Mouse (Mus musculus) embryo, embryonic 10.5 days (tissue): Measurements from ENCODE around the gene Cenpn.

Experiments used
- DNase-seq: peaks from one replicate; pipeline ENCODE4 v3.0.0-alpha.2; 2015; ENCODE audit warnings: low spot score

Gene Cenpn

DNA sequence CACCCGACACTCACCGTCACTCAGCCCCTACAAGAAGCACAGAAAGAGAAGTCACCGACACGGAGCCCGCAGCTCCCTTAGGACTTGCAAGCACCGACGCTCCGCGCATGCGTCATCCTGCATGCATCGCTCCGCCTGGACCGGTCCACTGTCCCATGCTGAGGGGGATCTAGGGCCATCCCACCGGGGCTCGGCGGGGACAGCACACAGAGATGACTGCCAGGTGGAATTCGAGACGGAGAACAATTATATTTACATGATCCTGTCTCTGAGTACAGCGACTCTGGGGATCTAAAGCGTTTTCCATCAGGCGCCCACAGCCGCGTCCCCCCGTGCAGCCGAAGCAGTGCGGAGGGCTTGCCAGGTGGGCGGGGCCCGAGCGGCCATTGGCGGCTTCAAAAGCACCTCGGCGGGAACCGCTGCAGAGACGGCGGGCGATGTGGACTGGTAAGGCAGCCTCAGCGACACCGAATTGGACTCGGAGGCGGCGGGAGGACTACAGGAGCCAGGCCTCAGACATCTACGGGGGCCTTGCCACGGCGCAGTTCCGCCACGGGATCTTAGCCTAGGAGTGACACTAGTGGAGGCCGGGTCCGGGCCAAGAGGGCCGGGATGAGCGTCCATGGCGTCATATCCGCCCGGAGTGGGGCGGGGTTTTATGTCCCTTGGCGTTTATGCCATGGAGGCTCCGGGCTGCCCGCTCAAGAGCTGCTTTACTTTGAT is at the start of gene Cenpn, which contains the start of gene Cmc2:
Gene Cenpn, plus strand, starts transcription at position 394 of the 723 bp plus-strand sequence.
Gene Cmc2, minus strand, starts transcription at position 119 of the 723 bp plus-strand sequence.
- DNase-seq: peak; percentile 96

DNA sequence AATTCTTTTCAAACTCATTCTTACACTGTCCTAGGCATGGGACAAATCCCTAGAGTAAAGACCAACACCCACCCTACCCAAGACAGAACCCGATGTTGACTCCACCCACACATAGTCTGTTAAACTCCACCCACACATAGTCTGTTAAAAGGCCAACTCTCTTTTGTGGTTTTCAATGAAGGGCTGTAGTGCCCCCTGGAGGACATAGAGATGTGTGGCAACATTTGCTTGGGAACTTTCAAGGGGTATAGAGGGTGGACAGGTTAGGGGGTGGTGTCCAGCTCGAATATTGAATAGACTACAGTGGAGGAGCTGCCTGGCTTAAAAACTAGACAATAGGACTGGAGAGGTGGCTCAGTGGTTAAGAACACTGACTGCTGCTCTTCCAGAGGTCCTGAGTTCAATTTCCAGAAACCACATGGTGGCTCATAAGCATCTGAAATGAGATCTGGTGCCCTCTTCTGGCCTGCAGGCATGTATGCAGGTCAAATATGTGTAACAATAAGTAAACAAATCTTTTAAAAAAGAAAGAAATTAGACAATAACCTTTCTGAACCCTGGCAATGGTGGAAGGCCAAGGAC is 48.7 kb upstream of the Cenpn start:
- peak; percentile 51 for DNase-seq

DNA sequence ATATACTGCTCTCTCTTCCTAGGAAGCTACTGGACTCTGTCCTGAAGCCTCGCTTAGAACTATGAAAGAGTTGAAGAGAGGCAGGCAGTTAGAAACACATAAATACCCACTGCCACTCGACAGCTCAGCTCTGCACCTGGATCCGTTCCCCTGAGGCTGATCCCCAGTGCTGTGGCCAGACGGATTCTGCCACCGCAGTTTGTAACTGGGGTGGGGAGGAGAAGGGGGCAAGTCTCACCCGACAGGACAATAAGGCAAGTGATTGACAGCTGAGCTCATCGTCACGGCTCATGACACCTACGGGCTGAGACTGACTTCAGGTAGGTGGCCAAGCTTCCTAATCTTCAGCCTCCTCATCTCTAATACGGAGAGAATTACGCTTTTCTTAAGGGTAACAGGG is 47.9 kb upstream of the Cenpn start:
- DNase-seq: no peak

DNA sequence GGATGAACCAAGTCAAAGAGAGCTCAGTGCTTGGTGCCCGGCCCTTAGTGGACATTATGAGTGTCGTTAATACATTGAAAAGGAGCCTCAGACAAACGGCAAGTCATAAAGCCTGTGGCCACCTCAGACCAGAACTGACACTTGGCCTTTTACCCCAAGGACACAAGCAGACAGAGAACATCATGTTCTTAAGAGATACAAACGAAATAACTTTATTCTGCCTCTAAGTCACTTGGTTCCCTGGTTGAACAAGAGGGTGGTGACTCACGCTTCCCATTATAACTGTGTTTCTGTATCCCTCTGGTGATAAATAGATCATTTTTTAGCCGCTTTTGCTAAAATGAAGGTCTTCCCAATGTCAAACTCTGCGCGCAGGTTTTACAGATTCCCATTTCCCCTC is 47.5 kb upstream of the Cenpn start:
- DNase-seq: no peak

DNA sequence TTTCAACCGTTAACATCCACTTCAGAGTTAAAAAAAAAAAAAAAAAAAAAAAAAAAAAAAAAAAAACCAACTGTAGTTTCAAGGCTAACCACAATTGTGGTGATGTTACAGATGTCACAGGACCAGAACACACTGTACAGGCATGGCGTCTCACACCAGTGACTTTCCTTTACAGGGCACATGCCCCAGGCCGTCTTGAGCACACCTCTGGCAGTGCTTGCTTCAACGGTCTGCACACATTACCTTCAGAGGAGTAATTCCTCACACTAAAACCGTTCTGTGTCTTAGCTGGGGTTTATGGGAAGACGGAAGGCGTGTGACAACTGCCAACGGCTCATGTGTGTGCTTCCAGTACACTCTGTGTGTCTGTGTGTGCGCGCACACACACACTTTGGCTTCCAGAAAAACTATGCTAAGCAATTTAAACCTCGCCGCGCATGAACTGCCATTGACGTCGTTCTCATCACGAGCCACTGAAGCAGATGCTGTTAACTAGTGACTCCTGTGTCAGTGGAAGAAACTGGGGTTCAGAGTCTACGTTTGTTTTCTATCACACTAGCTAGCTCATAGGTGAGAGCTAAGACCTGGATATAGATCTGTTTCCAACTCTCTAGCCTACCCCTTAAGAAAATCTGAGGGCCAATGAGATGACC is 45.6 kb upstream of the Cenpn start:
- DNase-seq: no peak

DNA sequence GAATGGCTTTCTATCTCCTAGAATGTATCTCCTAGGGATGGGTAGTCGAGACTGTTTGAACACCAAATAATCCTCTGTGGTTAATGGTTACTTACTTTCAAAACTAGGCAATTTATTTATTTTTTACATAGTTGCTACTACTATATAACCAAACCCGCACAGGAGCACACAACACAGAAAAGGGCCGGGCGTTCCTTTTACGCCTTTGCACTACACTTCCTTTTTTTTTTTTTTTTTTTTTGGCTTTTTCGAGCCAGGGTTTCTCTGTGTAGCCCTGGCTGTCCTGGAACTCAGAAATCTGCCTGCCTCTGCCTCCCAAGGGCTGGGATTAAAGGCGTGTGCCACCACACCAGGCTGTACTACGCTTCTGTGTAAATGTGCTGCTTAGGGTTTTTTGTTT is 40.1 kb upstream of the Cenpn start:
- DNase-seq: no peak

DNA sequence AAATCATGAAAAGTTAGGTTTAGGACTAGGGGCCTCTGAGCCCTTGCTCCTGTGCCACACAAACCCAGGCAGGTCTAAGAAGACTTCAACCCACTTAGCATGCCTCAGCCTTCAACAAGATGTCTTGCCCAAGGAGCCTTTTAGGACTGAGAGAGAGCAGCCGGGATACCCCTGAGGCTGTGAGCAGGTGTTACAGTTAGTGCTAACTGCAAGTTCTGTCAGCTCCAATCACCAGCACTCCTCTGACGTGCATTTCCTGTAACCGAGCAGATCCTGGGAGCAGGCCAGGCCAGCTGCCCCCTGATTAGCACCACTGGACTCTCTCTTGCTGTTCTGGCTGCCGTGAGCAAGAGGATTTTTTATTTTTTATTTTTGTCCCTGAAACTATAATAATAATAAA is 33.7 kb upstream of the Cenpn start:
- no peak for DNase-seq

DNA sequence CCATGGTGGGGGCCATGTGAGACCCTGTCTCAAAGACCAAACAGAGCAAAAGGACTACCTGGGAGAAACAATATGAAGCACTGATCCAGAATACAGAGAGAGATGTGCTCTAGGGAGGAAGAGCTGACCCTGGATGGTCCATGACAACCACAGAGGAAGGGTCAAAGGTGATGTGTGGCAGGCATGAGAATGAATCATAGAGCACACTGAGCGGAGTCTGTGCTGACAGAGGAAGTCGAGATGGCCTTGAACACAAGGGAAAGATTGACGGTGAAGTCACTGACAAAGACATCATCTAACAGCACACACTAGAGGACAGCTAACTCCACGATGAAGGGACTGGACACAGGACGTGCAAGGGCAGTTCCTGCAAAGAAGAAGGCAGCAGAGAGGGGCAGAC is 30.1 kb upstream of the Cenpn start:
- no peak for DNase-seq

DNA sequence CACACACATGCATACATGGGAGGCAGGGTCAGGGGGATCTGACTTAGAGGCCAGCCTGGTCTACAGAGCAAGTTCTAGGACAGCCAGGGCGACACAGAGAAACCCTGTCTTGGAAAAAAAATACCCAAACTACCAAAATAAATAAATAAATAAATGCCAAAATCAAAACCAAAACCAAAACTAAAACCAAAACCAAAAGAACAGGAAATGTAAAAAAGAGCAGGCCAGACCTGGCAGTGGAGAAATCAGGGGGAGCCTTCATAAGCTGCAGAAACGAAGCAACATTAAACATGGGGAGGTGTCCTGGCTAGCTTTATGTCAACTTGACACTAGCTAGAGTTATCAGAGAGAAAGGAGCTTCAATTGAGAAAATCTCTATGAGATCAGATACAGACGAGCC is 29.4 kb upstream of the Cenpn start:
- no peak for DNase-seq

DNA sequence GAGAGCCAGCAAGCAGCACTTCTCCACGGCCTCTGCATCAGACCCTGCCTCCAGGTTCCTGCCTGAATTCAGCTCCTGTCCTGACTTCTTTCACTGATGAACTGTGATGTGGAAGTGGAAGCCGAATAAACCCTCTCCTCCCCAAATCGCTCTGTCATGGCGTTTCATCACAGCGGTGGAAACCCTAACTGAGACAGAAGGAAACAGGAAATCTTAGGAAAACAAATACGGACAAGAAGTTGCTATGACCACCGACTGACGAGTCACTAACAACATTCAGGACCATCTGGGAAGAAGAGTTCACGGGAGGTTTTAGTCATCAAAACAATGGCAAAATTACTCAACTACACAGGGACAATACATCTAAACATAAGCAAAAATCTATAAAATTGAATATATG is 28.9 kb upstream of the Cenpn start:
- no peak for DNase-seq

DNA sequence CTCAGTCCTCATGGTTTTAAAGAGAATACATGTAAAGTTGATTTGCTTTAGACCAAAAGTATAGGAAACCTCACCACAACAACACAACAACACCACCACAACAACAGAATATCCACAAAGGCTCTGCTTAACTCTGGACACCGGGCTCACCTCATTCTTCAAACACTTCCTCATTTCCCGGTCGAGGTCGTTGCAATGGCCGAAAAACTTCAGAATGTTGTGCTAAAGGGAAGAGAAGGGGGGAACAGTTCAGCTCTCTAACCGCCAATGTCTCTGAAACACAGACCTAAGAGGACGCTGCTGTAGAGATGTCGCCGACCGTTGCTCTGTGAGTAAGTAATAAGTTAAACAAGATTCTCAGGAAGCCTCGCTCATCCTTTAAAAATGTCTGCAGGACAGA is 27.6 kb upstream of the Cenpn start:
- DNase-seq: no peak

DNA sequence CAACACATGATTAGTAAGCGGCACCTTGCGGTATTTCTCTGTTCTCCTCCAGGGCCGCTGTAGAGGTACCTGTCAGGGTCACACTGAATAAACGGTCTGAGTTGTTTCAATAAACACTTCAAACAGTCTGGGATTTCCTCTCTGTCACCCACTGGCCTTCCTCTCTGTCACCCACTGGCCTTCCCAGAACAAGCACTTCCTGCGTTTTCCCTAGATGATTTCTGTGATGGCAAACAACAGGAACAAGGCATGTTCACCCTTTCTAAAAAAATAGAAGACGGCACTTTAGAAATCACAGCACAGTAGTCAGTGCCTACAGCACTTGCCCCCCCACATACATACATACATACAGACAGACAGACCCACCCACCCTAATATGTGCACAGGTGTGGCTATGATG is 26.0 kb upstream of the Cenpn start:
- DNase-seq: no peak

DNA sequence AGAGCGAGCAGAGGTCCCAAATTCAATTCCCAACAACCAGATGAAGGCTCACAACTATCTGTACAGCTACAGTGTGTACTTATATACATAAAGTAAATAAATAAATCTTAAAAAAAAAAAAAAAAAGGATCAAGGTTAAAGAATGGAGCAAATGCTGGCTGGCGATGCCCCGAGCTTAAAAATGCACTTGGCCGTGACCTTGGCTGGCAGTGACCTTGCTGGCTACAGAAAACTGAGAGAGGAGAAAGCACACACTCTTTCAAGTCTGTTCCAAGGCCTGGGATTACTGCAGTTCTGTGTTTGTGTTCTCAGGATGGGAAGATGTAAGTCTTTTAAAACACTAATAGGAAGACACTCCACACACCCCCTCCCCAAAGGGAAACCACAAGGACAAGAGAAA is 16.8 kb upstream of the Cenpn start:
- DNase-seq: no peak

DNA sequence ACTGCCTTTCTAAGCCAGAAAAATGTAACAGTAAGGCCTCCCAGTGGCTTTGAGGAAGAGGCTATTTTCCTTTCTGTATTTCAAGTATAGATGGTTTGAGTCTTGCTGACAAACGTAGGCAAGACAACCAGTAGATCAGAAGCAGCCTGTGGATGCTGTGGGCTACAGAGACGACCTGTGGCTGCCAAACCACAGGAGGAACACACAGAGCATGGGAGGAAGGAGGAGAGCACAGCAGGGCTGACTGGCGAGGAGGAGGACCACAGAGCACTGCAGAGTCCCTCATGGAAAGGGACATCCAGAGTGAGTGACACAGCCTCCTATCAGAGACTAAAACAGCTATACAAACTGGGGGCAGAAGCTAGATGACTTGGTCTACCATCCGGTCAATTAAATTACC is 16.3 kb upstream of the Cenpn start:
- DNase-seq: no peak

DNA sequence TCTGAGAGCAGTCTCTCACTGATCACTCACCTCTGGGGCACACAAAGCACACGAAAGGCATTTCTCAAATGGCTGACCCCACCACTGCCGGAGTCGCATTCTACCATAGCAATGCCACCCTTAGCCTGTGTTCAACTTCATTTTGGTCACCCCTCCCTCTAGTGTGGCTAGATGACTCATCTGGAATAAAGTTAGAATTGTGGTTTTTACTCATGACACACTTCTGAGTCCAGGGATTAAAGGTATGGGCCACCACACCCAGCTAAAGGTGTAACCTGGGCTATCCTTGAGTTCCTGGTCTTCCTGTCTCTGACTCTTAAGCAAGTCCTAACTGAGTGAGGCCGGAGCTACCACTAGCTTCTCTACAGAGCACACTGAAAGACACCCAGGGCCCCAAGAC is 15.7 kb upstream of the Cenpn start:
- DNase-seq: no peak

DNA sequence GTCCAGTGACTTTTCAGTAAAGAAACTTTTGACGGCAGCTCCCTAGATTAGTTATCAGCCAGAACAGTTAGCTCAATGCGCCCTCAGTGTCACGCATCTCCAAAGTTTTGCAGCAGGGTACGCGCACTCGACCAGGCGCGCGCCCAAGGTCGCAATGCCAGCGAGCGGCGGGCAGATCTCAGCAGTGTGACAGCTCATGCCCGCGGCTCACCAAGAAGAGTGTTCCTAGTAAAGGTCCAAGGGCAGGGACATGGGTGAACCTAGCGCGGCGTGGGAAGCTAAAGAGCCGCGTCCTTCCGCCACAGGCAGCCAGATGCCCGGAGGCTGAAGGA is 559 bp upstream of the Cenpn start:
- no peak for DNase-seq

DNA sequence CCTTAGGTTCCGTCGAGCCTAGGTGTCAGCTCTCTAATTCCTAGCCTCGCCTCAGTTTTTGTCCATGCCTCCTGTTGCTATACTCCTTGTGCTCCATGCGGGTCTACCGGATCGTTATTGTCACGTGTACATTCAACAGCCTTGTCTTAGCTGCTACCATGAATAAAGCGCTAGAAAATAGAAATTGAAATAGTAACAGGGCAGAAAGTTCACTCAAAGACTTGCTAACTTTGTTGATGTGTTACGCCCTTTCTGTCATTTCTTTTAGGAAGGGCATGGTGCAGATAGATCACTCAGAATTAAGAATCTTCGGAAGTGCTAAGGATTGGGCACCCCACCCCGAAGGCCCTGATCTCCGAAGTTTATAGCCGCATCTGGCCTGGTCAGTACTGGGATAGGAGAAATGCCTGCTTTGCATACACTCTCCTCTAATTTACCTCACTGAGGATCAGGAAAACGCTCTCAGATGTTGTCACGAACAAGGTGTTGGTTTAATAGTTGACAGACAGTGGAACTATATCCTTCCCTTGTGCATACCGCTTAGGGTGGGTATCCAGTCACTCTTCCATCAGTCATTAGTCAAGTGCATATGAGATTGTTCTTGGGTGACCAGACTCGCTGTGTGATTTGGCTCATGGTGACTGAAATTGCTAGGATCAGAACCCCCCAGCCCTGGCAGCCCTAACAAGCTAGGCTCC is 679 bp downstream of the Cenpn start:
- no peak for DNase-seq

DNA sequence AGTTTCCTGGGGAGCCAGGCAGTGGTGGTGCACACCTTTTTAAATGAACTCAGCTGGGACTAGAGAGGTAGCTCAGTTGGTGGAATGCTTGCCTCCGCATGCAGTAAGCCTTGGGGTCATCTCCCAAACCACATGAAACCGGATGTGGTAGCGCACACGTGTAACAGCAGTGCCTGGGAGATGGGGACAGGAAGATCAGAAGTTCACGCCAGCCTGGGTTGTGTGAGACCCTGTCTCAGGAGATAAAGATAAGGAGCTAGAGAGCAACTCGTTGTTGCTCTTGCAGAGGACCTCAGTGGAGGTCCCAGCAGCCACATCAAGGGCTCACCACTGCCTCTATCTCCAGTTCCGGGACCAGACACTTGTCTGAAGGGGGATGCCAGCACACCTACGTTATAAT is 2.0 kb downstream of the Cenpn start:
- no peak for DNase-seq

DNA sequence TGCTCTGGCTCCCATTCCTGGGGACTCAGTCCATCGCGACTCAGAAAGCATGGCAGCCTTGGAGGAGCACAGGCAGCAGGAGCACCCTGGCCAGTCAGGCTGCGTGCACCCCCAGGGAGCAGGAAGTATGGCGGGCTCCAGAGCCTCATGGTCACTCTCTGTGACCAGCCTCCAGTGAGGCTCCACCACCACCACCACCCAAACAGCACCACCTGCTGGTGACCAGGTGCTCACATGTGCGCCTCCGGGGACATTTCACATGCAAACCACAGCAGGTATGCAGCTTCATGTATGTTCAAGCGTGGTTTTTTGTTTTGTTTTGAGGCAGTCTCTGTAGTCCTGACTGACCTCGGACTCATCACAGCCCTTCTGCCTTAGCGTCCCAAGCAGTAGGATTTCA is 6.3 kb downstream of the Cenpn start:
- peak; percentile 48 for DNase-seq

DNA sequence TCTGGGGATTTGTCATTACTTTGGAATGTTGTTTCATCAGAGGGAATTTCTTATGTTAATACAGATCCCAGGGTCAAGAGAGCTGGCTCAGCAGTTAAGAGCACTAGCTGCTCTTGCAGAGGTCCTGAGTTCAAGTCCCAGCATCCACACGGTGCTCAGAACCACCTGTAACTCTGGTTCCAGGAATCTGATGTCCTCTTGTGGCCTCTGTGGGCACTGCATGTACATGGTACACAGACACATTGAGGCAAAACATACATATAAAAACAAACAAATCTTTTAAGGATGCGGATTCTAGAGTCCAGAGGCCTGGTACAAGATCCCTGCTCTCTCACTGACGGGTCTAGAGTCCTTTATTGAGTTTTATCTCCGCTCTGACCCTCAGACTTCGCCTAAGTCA is 7.1 kb downstream of the Cenpn start:
- DNase-seq: no peak

DNA sequence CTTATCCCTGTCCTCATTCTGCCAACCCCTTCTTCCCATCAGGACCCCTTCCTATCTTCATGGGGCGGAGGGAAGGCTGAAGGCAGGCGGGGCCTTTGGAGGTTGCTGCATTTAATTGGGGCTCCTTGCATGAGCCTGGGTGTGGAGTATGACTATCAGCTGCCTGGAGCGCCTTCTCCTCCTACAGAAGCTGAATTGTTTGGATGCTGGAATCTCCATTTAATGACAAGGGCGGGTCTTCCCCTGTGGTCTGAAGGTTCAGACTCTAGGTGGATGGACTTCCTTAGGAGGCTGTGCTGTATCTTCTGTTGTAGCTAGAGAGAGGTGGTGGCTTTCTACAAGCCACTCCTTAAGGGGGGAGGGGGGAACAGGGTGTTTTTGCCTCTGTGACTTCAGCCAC is 13.4 kb downstream of the Cenpn start:
- DNase-seq: no peak

DNA sequence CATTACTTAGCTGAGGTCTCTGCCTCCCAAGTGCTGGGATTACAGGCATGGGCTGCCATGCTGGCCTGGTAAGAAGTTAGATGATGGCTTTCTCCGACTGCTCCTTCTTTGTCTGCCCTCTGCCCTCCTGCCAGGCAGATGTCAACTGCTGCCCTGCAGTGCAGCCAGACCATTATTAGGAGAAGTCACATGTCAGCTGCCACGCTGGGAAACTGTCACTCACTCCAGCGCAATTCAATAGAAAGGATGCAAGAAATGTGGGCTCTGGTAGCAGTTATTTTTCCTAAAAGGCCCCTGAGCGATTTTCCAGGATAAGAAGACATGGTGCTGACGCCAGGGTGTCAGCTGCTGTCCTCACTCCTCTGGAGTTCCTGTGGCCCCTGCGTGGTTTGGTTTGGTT is 14.0 kb downstream of the Cenpn start:
- DNase-seq: peak; percentile 17
